Mouse (Mus musculus): ENCODE results near the gene Rcsd1.

DNA sequence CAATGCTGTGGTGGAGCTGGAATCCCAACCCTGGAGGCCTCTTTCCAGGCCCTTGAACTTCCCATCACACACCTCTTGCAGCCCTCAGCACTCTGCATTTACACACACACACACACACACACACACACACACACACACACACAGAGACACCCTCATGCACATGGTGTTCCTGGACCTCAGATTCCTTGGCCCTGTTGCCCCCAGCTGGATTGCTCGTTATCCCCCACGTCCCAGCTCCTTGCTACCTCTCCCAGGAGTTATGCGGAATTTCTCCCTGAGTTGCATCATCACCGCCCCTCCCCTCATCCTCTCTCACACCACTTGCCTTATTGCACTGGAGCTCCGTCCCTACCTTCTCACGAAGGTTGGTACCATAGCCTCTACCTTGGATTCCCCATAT, 23.2 kb downstream of the Rcsd1 start:
- TF ChIP-seq CTCF (IDR thresholded peaks at IDR 0.05; ENCODE audit: borderline replicate concordance, insufficient read depth, low read depth, low read length) (no peak), POLR2A (IDR thresholded peaks at IDR 0.05; ENCODE audit: borderline replicate concordance, insufficient read depth, low read length) (no peak)

Data from cerebellum, adult 2 months (tissue).